Mouse (Mus musculus): ENCODE measurements around the gene Orc5. TPM values are rescaled to one million over a fixed set of nuclear protein-coding genes. Genes with fewer than 3 reads are reported as not detected.

Orc5 gene
- polyA plus RNA-seq, 1 experiment, result 8.8 TPM

Other genes starting within 250 kb of the Orc5 start
- gene Reln, start 205.7 kb downstream of the Orc5 start, polyA plus RNA-seq (2012; rRNA removed), result 111 and 123 TPM in 2 replicates
- gene Lhfpl3, start 195.6 kb upstream of the Orc5 start, polyA plus RNA-seq (2012; rRNA removed), result 33.5 and 43.4 TPM in 2 replicates

Data from frontal cortex, adult 2 months (tissue).